Mouse (Mus musculus): Measurements from ENCODE around the gene Nav2. TPM values are rescaled to one million over a fixed set of nuclear protein-coding genes. Genes with fewer than 3 reads are reported as not detected.

Nav2 gene
- polyA plus RNA-seq, 1 experiment = 32.5 TPM

DNA sequence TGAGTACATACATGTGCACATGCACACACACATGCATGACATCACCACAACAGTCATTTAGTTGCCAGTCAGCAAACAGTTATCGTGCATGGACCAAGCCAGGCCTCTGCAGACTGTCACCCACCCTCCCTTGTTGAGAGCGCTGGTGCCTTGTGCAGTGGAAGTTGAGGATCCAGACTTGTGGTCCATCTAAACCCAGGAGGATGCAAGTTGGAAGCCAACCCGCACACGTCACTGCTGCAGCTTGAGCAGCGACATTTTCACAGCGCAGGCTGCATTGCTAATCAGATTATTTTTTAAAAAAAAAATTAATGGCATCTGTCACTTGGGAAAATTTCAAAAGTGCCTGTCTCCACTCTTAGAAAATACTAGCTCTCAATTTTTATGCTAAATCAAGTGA, 106.8 kb downstream of the Nav2 start:
- TF ChIP-seq POLR2A (IDR thresholded peaks at IDR 0.05; ENCODE audit: borderline replicate concordance, insufficient read depth, low read length) (no peak), CTCF (IDR thresholded peaks at IDR 0.05; ENCODE audit: borderline replicate concordance, insufficient read depth, low read depth, low read length) (no peak)
- no peak for DNase-seq
- Histone ChIP-seq H3K27ac (ENCODE audit: insufficient read depth, low read length) (no peak overlapping the region), H3K4me3 (replicated peaks; ENCODE audit: insufficient read depth, low read depth, low read length) (no peak overlapping the region), H3K27me3 (ENCODE audit: control insufficient read depth, insufficient read depth, low read length) (no peaks in the 10 kb centered on the region), H3K4me1 (ENCODE audit: control insufficient read depth, insufficient read depth, low read length) (peaks cover 36% of the 10 kb centered on the region)
- 90% methylated on average over 6 of the region's 6 CpGs for WGBS

DNA sequence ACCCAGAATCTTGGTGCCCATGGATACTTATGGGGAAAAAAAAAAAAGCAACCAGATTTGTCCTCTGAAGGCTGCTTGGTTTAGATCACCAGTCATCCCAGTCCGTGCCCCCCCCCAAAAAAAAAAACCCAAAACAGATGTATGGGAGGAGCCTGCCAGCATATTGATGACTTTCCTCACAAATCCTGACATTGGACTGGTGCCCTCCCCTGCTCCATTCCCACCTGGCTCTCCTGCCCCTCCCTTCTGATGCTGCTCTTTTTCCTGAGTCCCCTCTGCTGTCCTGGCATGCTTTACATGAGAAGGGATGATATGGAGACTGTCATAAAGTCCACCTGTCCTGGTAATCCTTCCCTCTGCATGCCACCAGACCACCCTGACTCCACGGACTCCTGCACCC, 107.6 kb downstream of the Nav2 start:
- Histone ChIP-seq H3K27me3 (ENCODE audit: control insufficient read depth, insufficient read depth, low read length) (no peaks in the 10 kb centered on the region), H3K4me3 (replicated peaks; ENCODE audit: insufficient read depth, low read depth, low read length) (no peak overlapping the region), H3K27ac (ENCODE audit: insufficient read depth, low read length) (no peak overlapping the region), H3K4me1 (ENCODE audit: control insufficient read depth, insufficient read depth, low read length) (peaks cover 36% of the 10 kb centered on the region)
- 54% methylated on average over 2 of the region's 2 CpGs for WGBS
- TF ChIP-seq CTCF (IDR thresholded peaks at IDR 0.05; ENCODE audit: borderline replicate concordance, insufficient read depth, low read depth, low read length) (no peak), POLR2A (IDR thresholded peaks at IDR 0.05; ENCODE audit: borderline replicate concordance, insufficient read depth, low read length) (no peak)
- DNase-seq = no peak

DNA sequence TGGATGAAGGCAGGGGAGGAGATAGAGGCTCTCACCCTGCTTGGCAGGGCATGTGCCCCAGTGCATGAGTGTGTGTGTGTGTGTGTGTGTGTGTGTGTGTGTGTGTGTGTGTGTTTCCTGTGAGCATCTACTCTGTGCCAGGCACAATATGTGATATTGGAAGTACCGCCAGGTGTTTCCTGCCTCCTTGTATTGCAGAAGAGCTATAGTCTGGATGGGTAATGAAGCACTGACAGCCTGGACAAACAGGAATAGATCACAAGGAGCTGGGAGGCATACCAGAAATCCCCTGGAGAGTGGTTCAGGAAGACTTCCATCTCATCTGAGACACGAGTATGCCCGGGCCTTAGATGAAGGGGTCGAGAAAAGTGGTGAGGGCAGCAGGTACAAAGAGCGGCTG, 109.3 kb downstream of the Nav2 start:
- H3K27ac ChIP-seq (ENCODE audit: insufficient read depth, low read length) = no peak overlapping the region
- 58% methylated on average over 5 of the region's 5 CpGs for WGBS

DNA sequence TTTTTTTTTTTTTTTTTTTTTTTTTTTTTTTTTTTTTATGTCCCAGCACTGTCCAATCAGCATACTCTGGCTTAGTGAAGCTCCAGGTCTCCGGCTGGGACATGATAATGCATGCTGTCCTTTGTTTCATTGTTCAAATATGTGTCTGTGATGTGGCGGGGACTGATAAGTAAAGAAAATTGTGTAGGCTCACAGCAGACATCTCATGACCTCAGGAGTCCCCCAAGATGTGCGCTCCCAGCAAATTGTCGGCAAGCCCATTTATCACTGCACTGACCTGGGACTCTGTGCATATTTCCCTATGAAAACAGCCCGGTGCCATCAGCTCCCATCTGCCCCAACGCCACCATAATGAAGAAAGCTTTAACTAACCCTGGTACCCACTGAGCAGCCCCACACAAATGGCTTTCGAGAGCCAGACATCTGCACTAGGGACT, 110.0 kb downstream of the Nav2 start:
- H3K27ac ChIP-seq (ENCODE audit: insufficient read depth, low read length) = no peak overlapping the region
- no peak overlapping the region for H3K4me3 ChIP-seq (replicated peaks; ENCODE audit: insufficient read depth, low read depth, low read length)
- 56% methylated on average over 7 of the region's 7 CpGs for WGBS
- no peak for TF ChIP-seq CTCF (IDR thresholded peaks at IDR 0.05; ENCODE audit: borderline replicate concordance, insufficient read depth, low read depth, low read length)
- no peak for TF ChIP-seq POLR2A (IDR thresholded peaks at IDR 0.05; ENCODE audit: borderline replicate concordance, insufficient read depth, low read length)
- H3K4me1 ChIP-seq (ENCODE audit: control insufficient read depth, insufficient read depth, low read length) = peaks cover 41% of the 10 kb centered on the region
- no peak for DNase-seq
- H3K27me3 ChIP-seq (ENCODE audit: control insufficient read depth, insufficient read depth, low read length) = no peaks in the 10 kb centered on the region

More for the DNA sequence above, 109.3 kb downstream of the Nav2 start:
- Histone ChIP-seq H3K4me3 (replicated peaks; ENCODE audit: insufficient read depth, low read depth, low read length) (no peak overlapping the region), H3K27me3 (ENCODE audit: control insufficient read depth, insufficient read depth, low read length) (no peaks in the 10 kb centered on the region), H3K4me1 (ENCODE audit: control insufficient read depth, insufficient read depth, low read length) (peaks cover 36% of the 10 kb centered on the region)
- no peak for TF ChIP-seq CTCF (IDR thresholded peaks at IDR 0.05; ENCODE audit: borderline replicate concordance, insufficient read depth, low read depth, low read length)
- TF ChIP-seq POLR2A (IDR thresholded peaks at IDR 0.05; ENCODE audit: borderline replicate concordance, insufficient read depth, low read length) = no peak
- no peak for DNase-seq

DNA sequence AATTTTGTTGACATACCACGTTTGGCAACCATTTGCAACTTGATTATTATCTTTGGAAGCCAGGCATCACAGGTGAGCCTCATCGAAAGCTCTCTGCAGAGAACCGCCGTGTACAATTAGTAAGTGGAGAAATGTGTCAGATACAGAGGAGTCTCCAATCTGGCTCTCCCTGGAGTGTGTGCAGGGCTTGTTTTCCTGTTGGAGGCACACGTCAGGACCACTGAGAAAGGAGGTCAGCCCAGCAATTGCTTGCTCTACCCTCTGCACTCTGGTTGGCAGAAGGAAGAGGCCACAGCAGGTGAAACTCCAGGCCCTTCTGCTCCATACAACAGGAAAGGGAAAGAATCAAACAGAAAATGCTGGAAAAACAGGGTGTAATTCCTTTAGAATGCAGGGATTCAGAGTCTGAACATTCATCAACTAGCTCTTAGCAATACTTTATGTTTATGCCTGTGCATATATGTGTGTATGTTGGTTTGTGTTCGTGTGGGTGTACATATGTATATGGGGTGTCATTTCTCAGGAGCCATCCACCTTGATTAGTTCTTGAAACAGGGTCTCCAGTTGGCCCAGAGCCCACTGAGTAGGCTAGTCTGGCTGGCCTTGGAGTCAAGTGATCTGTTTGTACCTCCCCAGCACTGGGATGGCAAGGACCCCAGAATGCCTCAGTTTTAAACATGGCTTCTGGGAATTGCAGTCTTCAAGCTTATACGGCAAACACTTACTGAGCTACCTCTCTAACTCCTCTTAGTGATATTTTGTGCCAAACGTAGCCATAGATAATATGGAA, 116.7 kb downstream of the Nav2 start:
- DNase-seq = peak; percentile 79 to 90
- TF ChIP-seq POLR2A (IDR thresholded peaks at IDR 0.05; ENCODE audit: borderline replicate concordance, insufficient read depth, low read length) (peak; percentile 14; the same call in 1 of the 2 replicates), CTCF (IDR thresholded peaks at IDR 0.05; ENCODE audit: borderline replicate concordance, insufficient read depth, low read depth, low read length) (no peak)
- Histone ChIP-seq H3K4me3 (replicated peaks; ENCODE audit: insufficient read depth, low read depth, low read length) (no peak overlapping the region), H3K27ac (ENCODE audit: insufficient read depth, low read length) (peak overlapping the region; percentile 88), H3K27me3 (ENCODE audit: control insufficient read depth, insufficient read depth, low read length) (no peaks in the 10 kb centered on the region), H3K4me1 (ENCODE audit: control insufficient read depth, insufficient read depth, low read length) (peaks cover 36% of the 10 kb centered on the region)
- WGBS = 21% methylated on average over 8 of the region's 8 CpGs

DNA sequence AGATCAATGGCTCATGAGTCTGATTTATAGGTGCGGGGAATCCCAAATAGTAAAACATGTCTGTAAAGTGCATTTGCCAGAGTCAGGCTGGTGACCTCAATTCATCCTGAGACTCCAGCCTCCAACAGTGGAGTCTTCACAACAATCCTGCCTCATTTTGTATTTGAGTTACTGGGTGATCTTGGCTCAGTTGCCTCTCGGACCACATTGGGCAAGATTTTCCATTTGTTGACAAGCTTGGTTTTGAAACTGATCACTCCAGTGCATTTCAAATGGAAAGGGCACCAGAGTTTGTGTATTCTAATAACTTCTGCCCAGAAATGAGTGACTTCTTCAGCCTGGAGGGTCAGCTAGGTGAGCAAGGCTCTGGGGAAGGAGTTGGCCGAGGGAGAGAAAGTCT, 117.5 kb downstream of the Nav2 start:
- DNase-seq = peak; percentile 18 to 29
- WGBS = 76% methylated on average over 3 of the region's 3 CpGs
- TF ChIP-seq POLR2A (IDR thresholded peaks at IDR 0.05; ENCODE audit: borderline replicate concordance, insufficient read depth, low read length) (no peak), CTCF (IDR thresholded peaks at IDR 0.05; ENCODE audit: borderline replicate concordance, insufficient read depth, low read depth, low read length) (no peak)
- no peaks in the 10 kb centered on the region for H3K27me3 ChIP-seq (ENCODE audit: control insufficient read depth, insufficient read depth, low read length)
- peak overlapping the region; percentile 11; the same call in 1 of the 2 replicates for H3K27ac ChIP-seq (ENCODE audit: insufficient read depth, low read length)
- H3K4me1 ChIP-seq (ENCODE audit: control insufficient read depth, insufficient read depth, low read length) = peaks cover 36% of the 10 kb centered on the region
- H3K4me3 ChIP-seq (replicated peaks; ENCODE audit: insufficient read depth, low read depth, low read length) = no peak overlapping the region

DNA sequence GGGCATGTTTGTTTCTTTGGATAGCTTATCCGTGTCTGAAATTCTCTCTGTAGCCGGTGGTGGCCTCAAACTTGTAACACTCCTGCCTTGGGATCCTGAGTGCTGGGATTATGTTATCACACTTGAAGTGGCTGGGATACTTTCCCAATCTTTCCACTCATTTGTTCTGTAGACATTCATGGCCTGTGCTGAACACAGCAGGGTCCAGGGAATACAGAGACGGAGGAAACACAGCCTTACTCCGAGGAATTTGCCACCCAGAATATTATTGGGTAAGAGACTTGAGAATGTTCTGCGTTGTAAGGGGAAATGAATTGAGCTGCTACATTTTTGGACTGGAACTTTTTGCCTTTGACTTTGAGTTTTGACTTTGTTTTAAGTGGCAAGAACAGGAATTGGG, 118.0 kb downstream of the Nav2 start:
- TF ChIP-seq CTCF (IDR thresholded peaks at IDR 0.05; ENCODE audit: borderline replicate concordance, insufficient read depth, low read depth, low read length) (no peak), POLR2A (IDR thresholded peaks at IDR 0.05; ENCODE audit: borderline replicate concordance, insufficient read depth, low read length) (no peak)
- H3K27me3 ChIP-seq (ENCODE audit: control insufficient read depth, insufficient read depth, low read length) = no peaks in the 10 kb centered on the region
- no peak overlapping the region for H3K4me3 ChIP-seq (replicated peaks; ENCODE audit: insufficient read depth, low read depth, low read length)
- 45% methylated on average over 5 of the region's 5 CpGs for WGBS
- DNase-seq = no peak
- peaks cover 36% of the 10 kb centered on the region for H3K4me1 ChIP-seq (ENCODE audit: control insufficient read depth, insufficient read depth, low read length)
- 0 out of 2 replicates have a peak overlapping the region, but pooled peaks have one; percentile 11 for H3K27ac ChIP-seq (ENCODE audit: insufficient read depth, low read length)

All from cerebellum, adult 2 months (tissue).